10 mouse cellular contexts compared by ENCODE assay signal in genomic region chr1:35266626-35267025, GRCm38 (mm10).
A peak's percentile ranks its signal among the peaks of the same experiment; 100 is the strongest.
DNase-seq lines count a peak whose midpoint lies in the region; ATAC-seq and TF ChIP-seq lines count a peak whose summit lies in the region.
"Had no signal": no experiment of that assay in that cellular context is flagged by ENCODE, and none has a peak within 500 bp of the region (broad histone marks: within the 10 kb centered on the region; RNA-seq: fewer than 3 reads in every experiment).

No protein-coding gene starts in this region.

- no peaks in the 10 kb centered on the region for H3K36me3 ChIP-seq in heart, postnatal 0 days (replicated peaks; ENCODE audit: control insufficient read depth, insufficient read depth, low read length)
- no peaks in the 10 kb centered on the region for H3K36me3 ChIP-seq in heart, embryonic 12.5 days
- H3K36me3 ChIP-seq in lung, postnatal 0 days (ENCODE audit: insufficient read depth, low read length): no peaks in the 10 kb centered on the region

- no peak overlapping the region for H3K9ac ChIP-seq in heart, postnatal 0 days (replicated peaks; ENCODE audit: low read depth, low read length)
- no peak overlapping the region for H3K9ac ChIP-seq in heart, embryonic 12.5 days
- H3K9ac ChIP-seq in lung, postnatal 0 days (replicated peaks; ENCODE audit: low read depth): no peak overlapping the region

- no peaks in the 10 kb centered on the region for H3K27me3 ChIP-seq in heart, postnatal 0 days (ENCODE audit: control insufficient read depth, insufficient read depth, low read length)
- H3K27me3 ChIP-seq in heart, embryonic 12.5 days (replicated peaks): no peaks in the 10 kb centered on the region
- no peaks in the 10 kb centered on the region for H3K27me3 ChIP-seq in lung, postnatal 0 days (replicated peaks; ENCODE audit: insufficient read depth, low read length)
- H3K27me3 ChIP-seq: Patski had no signal

- no peak for TF ChIP-seq EP300 in heart, postnatal 0 days (IDR thresholded peaks at IDR 0.05; ENCODE audit: low read depth)
- no peak for TF ChIP-seq EP300 in lung, postnatal 0 days (IDR thresholded peaks at IDR 0.05)

- H3K27ac ChIP-seq in heart, postnatal 0 days (ENCODE audit: low read depth): no peak overlapping the region
- H3K27ac ChIP-seq in heart, embryonic 12.5 days (ENCODE audit: poor library complexity, severe bottlenecking): no peak overlapping the region
- H3K27ac ChIP-seq in lung, postnatal 0 days (ENCODE audit: low read length): no peak overlapping the region

- H3K4me1 ChIP-seq in heart, postnatal 0 days (ENCODE audit: control insufficient read depth, insufficient read depth): no peaks in the 10 kb centered on the region
- H3K4me1 ChIP-seq in heart, embryonic 12.5 days (replicated peaks): no peaks in the 10 kb centered on the region
- no peaks in the 10 kb centered on the region for H3K4me1 ChIP-seq in lung, postnatal 0 days (ENCODE audit: insufficient read depth, low read depth, low read length)

- H3K4me2 ChIP-seq in heart, postnatal 0 days (ENCODE audit: low read depth, low read length): no peak overlapping the region
- no peak overlapping the region for H3K4me2 ChIP-seq in heart, embryonic 12.5 days
- no peak overlapping the region for H3K4me2 ChIP-seq in lung, postnatal 0 days (replicated peaks; ENCODE audit: low read depth, low read length)

- TF ChIP-seq CTCF in heart, postnatal 0 days (IDR thresholded peaks at IDR 0.05; ENCODE audit: low read depth): peak; percentile 42
- TF ChIP-seq CTCF in lung, postnatal 0 days (IDR thresholded peaks at IDR 0.05): peak; percentile 55
- TF ChIP-seq CTCF in brain, embryonic 14.5 days (IDR thresholded peaks at IDR 0.05; ENCODE audit: borderline replicate concordance, extremely low read depth, insufficient read depth, insufficient read length): peak; percentile 48; the same call in 1 of the 2 replicates

- 38% methylated on average over 7 of the region's 7 CpGs for WGBS in heart, postnatal 0 days
- 38% methylated on average over 7 of the region's 7 CpGs for WGBS in heart, embryonic 12.5 days
- WGBS in lung, postnatal 0 days: 55% methylated on average over 7 of the region's 7 CpGs

- no peak for TF ChIP-seq POLR2A in brain, embryonic 14.5 days (IDR thresholded peaks at IDR 0.05; ENCODE audit: borderline replicate concordance, extremely low read depth, insufficient read depth, insufficient read length, poor library complexity, severe bottlenecking)

- ATAC-seq in heart, postnatal 0 days (ENCODE audit: insufficient read depth, low read depth): no peak
- no peak for ATAC-seq in heart, embryonic 12.5 days (ENCODE audit: insufficient number of reproducible peaks, low FRiP score)
- no peak for ATAC-seq in lung, postnatal 0 days
- no peak for ATAC-seq in erythroid progenitor cell, adult 5-6 weeks (replicated peaks; ENCODE audit: low FRiP score, poor library complexity, severe bottlenecking)
- ATAC-seq: Patski had no signal

- no peaks in the 10 kb centered on the region for H3K9me3 ChIP-seq in heart, postnatal 0 days (replicated peaks; ENCODE audit: control insufficient read depth, low read length)
- H3K9me3 ChIP-seq in heart, embryonic 12.5 days (replicated peaks): no peaks in the 10 kb centered on the region
- H3K9me3 ChIP-seq in lung, postnatal 0 days (ENCODE audit: low read length): no peaks in the 10 kb centered on the region

- peak; percentile 17 for DNase-seq in heart, postnatal 0 days (ENCODE audit: low spot score)
- peak; percentile 8 for DNase-seq in lung, postnatal 0 days (ENCODE audit: low spot score)
- no peak for DNase-seq in lung, postnatal 36 days
- DNase-seq in brain, embryonic 14.5 days (ENCODE audit: low read depth): peak; percentile 28
- peak; percentile 26 for DNase-seq in mesoderm, embryonic 11.5 days (ENCODE audit: low read depth, low spot score)
- no peak for DNase-seq in spleen, adult 18-20 months
- DNase-seq: gastrocnemius, postnatal 36 days had no signal

- H3K4me3 ChIP-seq in heart, postnatal 0 days (ENCODE audit: low read depth, low read length): no peak overlapping the region
- no peak overlapping the region for H3K4me3 ChIP-seq in heart, embryonic 12.5 days
- no peak overlapping the region for H3K4me3 ChIP-seq in lung, postnatal 0 days (ENCODE audit: low read depth, low read length)

Comparison
In these comparisons a context has a peak if more than half of its experiments do, and no peak if none do; other contexts are left out.
1. DNase-seq: peak in heart, postnatal 0 days (single experiment), lung, postnatal 0 days (single experiment), brain, embryonic 14.5 days (single experiment) and mesoderm, embryonic 11.5 days (single experiment); none in lung, postnatal 36 days (single experiment) and spleen, adult 18-20 months (0 of 2).
2. Peak in every context shown above with its lines, with median percentiles within 50 percentile points of each other: CTCF ChIP-seq.